Mouse (Mus musculus) erythroblast, embryonic 14.5 days (primary cell): ENCODE measurements around the gene Slc36a3.

Experiments used
- GATA1 ChIP-seq: IDR thresholded peaks from 2 replicates; pipeline ENCODE4 v1.6.1; 2012; ENCODE audit warnings: low read length, inconsistent platforms, mixed read lengths
- TAL1 ChIP-seq: IDR thresholded peaks from 3 replicates; pipeline ENCODE4 v1.6.1; 2012; ENCODE audit warnings: low read length, inconsistent platforms, mixed read lengths

DNA sequence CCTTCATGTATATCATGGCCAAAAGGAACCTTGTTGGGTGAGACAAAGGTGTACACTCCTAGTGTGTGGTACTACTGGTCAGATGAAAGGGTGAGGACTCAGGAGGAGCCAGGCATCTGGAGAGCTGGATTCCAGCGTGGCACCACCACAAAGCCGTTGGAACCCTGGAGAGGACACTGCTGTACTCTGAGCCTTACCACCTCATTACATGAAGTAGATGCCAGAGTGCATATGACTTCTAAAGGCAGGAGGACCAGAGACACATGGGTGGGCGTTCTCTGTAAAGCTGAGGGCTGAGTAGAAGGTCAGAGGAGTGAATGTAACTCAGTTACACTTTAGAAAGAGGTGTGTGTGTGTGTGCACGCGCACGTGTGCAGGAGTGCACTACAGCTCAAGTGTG, 36.3 kb upstream of the Slc36a3 start:
- TF ChIP-seq TAL1 (no peak), GATA1 (no peak)
